Mouse (Mus musculus) intestine, embryonic 16.5 days (tissue): ENCODE data around the gene Bcl7b. TPM values are rescaled to one million over a fixed set of nuclear protein-coding genes. Genes with fewer than 3 reads are reported as not detected.
"Not testable (repeated sequence)": the region's sequence is repeated elsewhere in the genome, so short reads cannot be mapped to it uniquely, and the experiment has no call there.

Source experiments
- ATAC-seq: fragments of 200-750 bp; cut with Nextera tagmentation; 2 replicates; pipeline ENCODE4 v1.8.0; 2017; ENCODE audit warnings: moderate TSS enrichment, moderate library complexity
- H3K27ac ChIP-seq: fragments of 300-500 bp; sonication (generic); 2 replicates; pipeline ENCODE4 v1.5.1; 2014; ENCODE audit warnings: mild to moderate bottlenecking, low read length
- H3K27me3 ChIP-seq: fragments of 300-500 bp; sonication (generic); replicated peaks from 2 replicates; pipeline ENCODE4 v1.6.1; 2014; ENCODE audit warnings: low read length, control low read depth, mixed read lengths; ENCODE audit not compliant: control insufficient read depth, insufficient read depth
- H3K36me3 ChIP-seq: fragments of 300-500 bp; sonication (generic); 2 replicates; pipeline ENCODE4 v1.6.1; 2014; ENCODE audit warnings: low read length, control low read depth; ENCODE audit not compliant: control insufficient read depth, insufficient read depth
- H3K4me1 ChIP-seq: fragments of 300-500 bp; sonication (generic); 2 replicates; pipeline ENCODE4 v1.6.1; 2014; ENCODE audit warnings: low read length, control low read depth, mixed read lengths; ENCODE audit not compliant: control insufficient read depth, insufficient read depth
- H3K4me2 ChIP-seq: fragments of 300-500 bp; sonication (generic); 2 replicates; pipeline ENCODE4 v1.6.1; 2014; ENCODE audit warnings: low read depth, low read length, control low read depth
- H3K4me3 ChIP-seq: fragments of 300-500 bp; sonication (generic); 2 replicates; pipeline ENCODE4 v1.5.1; 2014; ENCODE audit warnings: mild to moderate bottlenecking, low read length
- H3K9ac ChIP-seq: fragments of 300-500 bp; sonication (generic); 2 replicates; pipeline ENCODE4 v1.6.1; 2014; ENCODE audit warnings: low read depth, low read length
- H3K9me3 ChIP-seq: fragments of 300-500 bp; sonication (generic); 2 replicates; pipeline ENCODE4 v1.6.1; 2016; ENCODE audit warnings: low read length, control low read depth; ENCODE audit not compliant: control insufficient read depth
- WGBS: fragments of 180-500 bp; shearing (Covaris S2); extraction: QIAGEN DNeasy Blood & Tissue Kit; methylation state at CpG from one replicate; pipeline ENCODE4 v1.1.7; 2014; 5-methylcytosine and 5-hydroxymethylcytosine counted together
- microRNA-seq: library from miRNA; unstranded; fragments of <30 nt; microRNA quantifications from one replicate; pipeline ENCODE4, GENCODE M21; 2016
- polyA plus RNA-seq: library from polyadenylated mRNA; unstranded; fragments of >200 nt; fragmentation: Nextera tagmentation; extraction: Ambion mirVana; gene quantifications from 2 replicates; pipeline ENCODE4 v1.2.1, GENCODE M21; 2015

The Bcl7b gene
- polyA plus RNA-seq, 1 experiment from 2014 or later, result 53.7 TPM

DNA sequence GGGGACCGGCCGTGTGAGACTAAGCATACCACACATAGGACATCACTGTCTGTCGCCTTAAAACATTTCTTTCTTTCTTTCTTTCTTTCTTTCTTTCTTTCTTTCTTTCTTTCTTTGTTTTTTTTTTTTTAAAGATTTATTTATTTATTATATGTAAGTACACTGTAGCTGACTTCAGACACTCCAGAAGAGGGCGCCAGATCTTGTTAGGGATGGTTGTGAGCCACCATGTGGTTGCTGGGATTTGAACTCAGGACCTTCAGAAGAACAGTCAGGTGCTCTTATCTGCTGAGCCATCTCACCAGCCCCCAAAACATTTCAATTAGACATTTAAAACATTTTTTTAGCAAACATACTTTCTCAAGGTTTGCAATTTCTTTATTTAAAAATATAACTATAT lies 57.8 kb downstream of the Bcl7b start:
- not testable (repeated sequence) for H3K4me2 ChIP-seq, ATAC-seq, H3K9me3 ChIP-seq, H3K9ac ChIP-seq, H3K4me1 ChIP-seq, H3K27me3 ChIP-seq, H3K27ac ChIP-seq, H3K4me3 ChIP-seq
- 94% methylated on average over 4 of the region's 4 CpGs for WGBS
- peaks cover 18% of the 10 kb centered on the region for H3K36me3 ChIP-seq

DNA sequence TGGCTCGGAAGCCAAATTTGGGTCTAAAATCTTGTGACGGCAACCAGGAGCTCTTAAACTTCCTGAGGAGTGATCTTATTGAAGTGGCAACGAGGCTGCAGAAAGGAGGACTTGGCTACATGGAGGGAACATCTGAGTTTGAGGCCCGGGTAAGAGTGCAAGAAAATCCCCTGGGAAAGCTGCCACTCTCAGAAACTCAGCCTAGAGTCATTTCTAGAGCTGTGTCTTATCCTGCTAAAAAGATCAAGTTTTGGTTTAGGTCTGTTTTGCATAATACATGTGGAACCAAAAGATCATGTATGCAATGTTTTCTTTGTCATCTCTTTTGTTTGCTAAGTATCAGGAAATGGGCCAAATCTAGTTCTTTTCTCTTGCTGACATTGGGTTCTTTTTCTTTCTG lies 62.1 kb downstream of the Bcl7b start:
- H3K4me3 ChIP-seq, result no peak overlapping the region
- WGBS, result 90% methylated on average over 4 of the region's 4 CpGs
- H3K27ac ChIP-seq, result no peak overlapping the region
- H3K9ac ChIP-seq, result no peak overlapping the region
- H3K27me3 ChIP-seq, result no peaks in the 10 kb centered on the region
- no peaks in the 10 kb centered on the region for H3K9me3 ChIP-seq
- no peak overlapping the region for H3K4me2 ChIP-seq
- H3K36me3 ChIP-seq, result peaks cover 12% of the 10 kb centered on the region
- H3K4me1 ChIP-seq, result no peaks in the 10 kb centered on the region
- no peak for ATAC-seq

Small RNA genes lying within 50 kb of the gene (microRNA-seq; reads per million reads assigned to microRNA genes)
- gene Gm25315, result not detected

Other genes starting within 250 kb of the Bcl7b start
- gene Mettl27, start 235.9 kb upstream of the Bcl7b start, polyA plus RNA-seq, result 27.2 TPM in 2 replicates
- gene Cldn4, start 221.3 kb upstream of the Bcl7b start, polyA plus RNA-seq, result 48.7 and 54.2 TPM in 2 replicates
- gene Cldn3, start 182.1 kb upstream of the Bcl7b start, polyA plus RNA-seq, result 187 and 217 TPM in 2 replicates
- 102 and 106 TPM in 2 replicates for gene Abhd11, start 159.1 kb upstream of the Bcl7b start, polyA plus RNA-seq
- gene Stx1a, start 144.8 kb upstream of the Bcl7b start, polyA plus RNA-seq, result 11.9 and 13.4 TPM in 2 replicates
- 33.9 and 39.2 TPM in 2 replicates for gene Dnajc30, start 104.1 kb upstream of the Bcl7b start, polyA plus RNA-seq
- 84.6 and 109 TPM in 2 replicates for gene Bud23, start 103.3 kb upstream of the Bcl7b start, polyA plus RNA-seq
- gene Vps37d, start 90.0 kb upstream of the Bcl7b start, polyA plus RNA-seq, result 2.9 TPM in 2 replicates
- 8.2 and 9.5 TPM in 2 replicates for gene Mlxipl, start 78.4 kb upstream of the Bcl7b start, polyA plus RNA-seq
- gene Tbl2, start 18.6 kb upstream of the Bcl7b start, polyA plus RNA-seq, result 26.1 and 27.4 TPM in 2 replicates
- 19.0 and 20.9 TPM in 2 replicates for gene Baz1b, start 19.0 kb downstream of the Bcl7b start, polyA plus RNA-seq
- 0.33 and 0.50 TPM in 2 replicates for gene Fzd9, start 82.9 kb downstream of the Bcl7b start, polyA plus RNA-seq
- 0.47 and 0.48 TPM in 2 replicates for gene Fkbp6, start 181.8 kb downstream of the Bcl7b start, polyA plus RNA-seq
- gene Trim50, start 185.0 kb downstream of the Bcl7b start, polyA plus RNA-seq, result 0.18 and 0.32 TPM in 2 replicates
- gene Nsun5, start 201.7 kb downstream of the Bcl7b start, polyA plus RNA-seq, result 30.2 and 34.7 TPM in 2 replicates
- 6.9 and 7.5 TPM in 2 replicates for gene Pom121, start 226.3 kb downstream of the Bcl7b start, polyA plus RNA-seq